Mouse (Mus musculus) forebrain, embryonic 15.5 days (tissue): ENCODE measurements at regions not wholly inside any gene's neighbourhood (a gene's known extent, or its start where the extent isn't known, plus 50 kb on each side); places are given as distances from the start of the nearest gene placed in this dataset.

Source experiments
- ATAC-seq: fragments of 200-750 bp; cut with Nextera tagmentation; replicated peaks from 2 replicates; pipeline ENCODE4 v1.8.0; 2017; ENCODE audit warnings: mild to moderate bottlenecking, moderate TSS enrichment, moderate library complexity
- H3K27ac ChIP-seq: fragments of 300-500 bp; sonication (generic); replicated peaks from 2 replicates; pipeline ENCODE4 v1.5.1; 2015; ENCODE audit warnings: mild to moderate bottlenecking, inconsistent platforms
- H3K27me3 ChIP-seq: fragments of 300-500 bp; sonication (generic); 2 replicates; pipeline ENCODE4 v1.6.1; 2015; ENCODE audit warnings: inconsistent platforms
- H3K36me3 ChIP-seq: fragments of 300-500 bp; sonication (generic); 2 replicates; pipeline ENCODE4 v1.6.1; 2015; ENCODE audit warnings: mild to moderate bottlenecking, inconsistent platforms
- H3K4me1 ChIP-seq: fragments of 300-500 bp; sonication (generic); 2 replicates; pipeline ENCODE4 v1.6.1; 2015; ENCODE audit warnings: inconsistent platforms
- H3K4me2 ChIP-seq: fragments of 300-500 bp; sonication (generic); replicated peaks from 2 replicates; pipeline ENCODE4 v1.6.1; 2015; ENCODE audit warnings: mild to moderate bottlenecking, inconsistent platforms
- H3K4me3 ChIP-seq: fragments of 300-500 bp; sonication (generic); 2 replicates; pipeline ENCODE4 v1.5.1; 2015; ENCODE audit warnings: mild to moderate bottlenecking, inconsistent platforms
- H3K9ac ChIP-seq: fragments of 300-500 bp; sonication (generic); replicated peaks from 2 replicates; pipeline ENCODE4 v1.6.1; 2015; ENCODE audit warnings: mild to moderate bottlenecking, inconsistent platforms
- H3K9me3 ChIP-seq: fragments of 300-500 bp; sonication (generic); 2 replicates; pipeline ENCODE4 v1.6.1; 2016; ENCODE audit warnings: inconsistent platforms
- WGBS: fragments of 180-500 bp; shearing (Covaris S2); methylation state at CpG from one replicate; pipeline ENCODE4 v1.1.7; 2015; ENCODE audit warnings: mixed read lengths; 5-methylcytosine and 5-hydroxymethylcytosine counted together

GRCm38 (mm10) chr6:104402348-104402747, 90.2 kb upstream of the Cntn6 start:
- Histone ChIP-seq H3K27ac (no peak overlapping the region), H3K4me2 (no peak overlapping the region), H3K27me3 (no peaks in the 10 kb centered on the region), H3K4me3 (no peak overlapping the region), H3K4me1 (no peaks in the 10 kb centered on the region), H3K36me3 (no peaks in the 10 kb centered on the region), H3K9ac (no peak overlapping the region), H3K9me3 (no peaks in the 10 kb centered on the region)
- ATAC-seq = peak; percentile 92
- WGBS = 36% methylated on average over 3 of the region's 3 CpGs

GRCm38 (mm10) chr6:104403951-104404350, 88.6 kb upstream of the Cntn6 start:
- no peak for ATAC-seq
- no peaks in the 10 kb centered on the region for H3K4me1 ChIP-seq
- H3K27ac ChIP-seq = no peak overlapping the region
- no peaks in the 10 kb centered on the region for H3K27me3 ChIP-seq
- WGBS = 80% methylated on average over 3 of the region's 3 CpGs
- H3K4me2 ChIP-seq = no peak overlapping the region
- H3K4me3 ChIP-seq = no peak overlapping the region
- no peaks in the 10 kb centered on the region for H3K36me3 ChIP-seq
- H3K9ac ChIP-seq = no peak overlapping the region
- no peaks in the 10 kb centered on the region for H3K9me3 ChIP-seq

- peak; percentile 91 for ATAC-seq
- Histone ChIP-seq H3K4me3 (no peak overlapping the region), H3K27ac (no peak overlapping the region), H3K9me3 (no peaks in the 10 kb centered on the region), H3K36me3 (no peaks in the 10 kb centered on the region), H3K4me2 (no peak overlapping the region), H3K27me3 (no peaks in the 10 kb centered on the region), H3K4me1 (peaks cover 5% of the 10 kb centered on the region; the same call in 1 of the 2 replicates), H3K9ac (no peak overlapping the region)
- WGBS = 46% methylated on average over 6 of the region's 6 CpGs
Observed at GRCm38 (mm10) chr6:104420679-104421208, 71.8 kb upstream of the Cntn6 start.

GRCm38 (mm10) chr6:104437991-104438390, 54.6 kb upstream of the Cntn6 start:
- WGBS = 24% methylated on average over 3 of the region's 3 CpGs
- no peaks in the 10 kb centered on the region for H3K27me3 ChIP-seq
- H3K4me3 ChIP-seq = no peak overlapping the region
- ATAC-seq = 0 out of 2 replicates have a peak, but pooled peaks have one; percentile 35
- no peaks in the 10 kb centered on the region for H3K4me1 ChIP-seq
- H3K9ac ChIP-seq = no peak overlapping the region
- H3K36me3 ChIP-seq = no peaks in the 10 kb centered on the region
- H3K27ac ChIP-seq = no peak overlapping the region
- no peaks in the 10 kb centered on the region for H3K9me3 ChIP-seq
- no peak overlapping the region for H3K4me2 ChIP-seq
